Mouse (Mus musculus) retina, adult 2 months (tissue): ENCODE data around the gene Itpk1.

Experiments
- DNase-seq: peaks from one replicate; pipeline ENCODE4 v3.0.0-alpha.2; 2012; ENCODE audit warnings: low read depth, low spot score

Itpk1 gene

GRCm38 (mm10) chr12:102593699-102594098 lies 111.0 kb downstream of the Itpk1 start:
- DNase-seq, result no peak

DNA sequence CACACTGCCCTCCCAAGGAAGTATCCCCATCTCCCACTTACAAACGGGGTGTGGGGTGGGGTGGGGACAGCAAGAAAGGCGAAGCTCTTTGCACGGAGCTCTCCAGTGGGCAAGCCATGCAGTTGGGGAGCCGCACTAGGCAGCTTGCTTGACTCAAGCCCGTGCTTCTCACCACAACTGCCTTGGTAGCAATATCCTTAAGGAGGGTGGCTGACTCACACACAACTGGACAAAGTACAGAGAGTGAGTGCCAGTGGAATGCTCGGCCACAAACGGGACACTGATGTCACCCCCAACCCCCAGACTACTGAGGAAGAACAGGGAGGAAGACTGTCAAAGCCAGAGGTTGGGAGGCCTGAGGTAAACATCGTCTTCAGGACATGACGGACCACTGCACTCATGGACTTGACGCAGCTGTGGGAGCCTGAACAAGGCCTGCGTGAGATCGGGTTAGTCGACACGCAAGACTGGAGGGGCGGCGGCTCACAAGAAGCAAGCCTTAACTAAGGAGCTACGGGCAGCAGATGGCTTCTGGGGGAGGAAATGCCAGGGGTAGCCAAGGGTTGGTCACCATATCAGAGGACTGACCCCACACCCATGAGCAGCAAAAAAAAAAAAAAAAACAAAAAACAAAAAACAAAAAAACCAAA lies 113.9 kb downstream of the Itpk1 start:
- DNase-seq, result no peak

GRCm38 (mm10) chr12:102587106-102587505 lies 117.6 kb downstream of the Itpk1 start:
- DNase-seq, result no peak

DNA sequence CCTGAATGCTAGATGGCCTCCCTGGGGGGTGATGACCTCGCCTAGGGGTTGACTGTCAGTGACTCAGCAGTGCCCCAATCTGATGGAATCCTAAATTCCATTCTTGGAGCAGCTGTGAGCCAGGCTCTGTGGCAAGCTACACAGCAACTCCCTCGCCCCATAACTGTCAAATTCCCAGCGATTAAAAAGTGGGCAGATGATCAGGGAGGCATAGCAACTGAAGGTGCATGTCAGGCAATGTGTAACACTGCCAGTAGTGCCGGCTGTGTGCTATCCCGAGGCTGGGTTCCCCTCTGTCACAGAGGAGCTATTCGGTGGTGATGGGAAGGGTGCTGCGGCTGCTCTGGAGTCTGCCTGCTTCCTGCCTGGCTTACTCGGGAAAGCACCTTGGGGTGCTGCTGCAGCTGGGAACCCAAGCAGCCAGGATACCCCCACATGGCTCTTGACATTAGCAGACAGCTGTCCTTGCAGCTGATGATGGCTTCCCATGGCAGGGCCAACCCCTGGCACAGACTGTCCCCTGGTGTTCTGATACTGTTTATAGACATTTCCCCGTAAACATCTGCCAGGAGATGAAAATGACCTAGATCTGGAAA lies 118.3 kb downstream of the Itpk1 start:
- DNase-seq, result no peak

DNA sequence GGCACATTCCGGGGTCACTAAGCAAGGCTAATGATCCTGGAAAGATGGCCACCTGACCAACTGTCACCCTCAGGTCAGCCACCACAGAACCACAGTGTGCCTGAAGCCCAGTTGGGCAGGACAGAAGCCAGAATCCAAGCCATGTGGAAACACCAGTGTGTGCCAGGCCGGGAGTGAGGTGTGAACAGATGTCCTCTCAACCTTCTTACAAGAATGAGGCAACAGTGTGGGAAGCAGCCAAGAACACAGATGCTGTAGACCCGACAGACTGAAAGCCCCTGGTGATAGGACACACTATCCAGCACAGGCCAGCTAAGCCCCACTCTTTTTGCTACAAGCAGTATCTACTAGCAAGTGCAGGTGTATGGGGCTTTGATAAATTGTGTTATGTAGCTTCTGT lies 119.3 kb downstream of the Itpk1 start:
- no peak for DNase-seq

- DNase-seq, result no peak
Measured at GRCm38 (mm10) chr12:102582441-102582840, 122.3 kb downstream of the Itpk1 start.

GRCm38 (mm10) chr12:102581579-102582196 lies 123.0 kb downstream of the Itpk1 start:
- DNase-seq, result no peak

DNA sequence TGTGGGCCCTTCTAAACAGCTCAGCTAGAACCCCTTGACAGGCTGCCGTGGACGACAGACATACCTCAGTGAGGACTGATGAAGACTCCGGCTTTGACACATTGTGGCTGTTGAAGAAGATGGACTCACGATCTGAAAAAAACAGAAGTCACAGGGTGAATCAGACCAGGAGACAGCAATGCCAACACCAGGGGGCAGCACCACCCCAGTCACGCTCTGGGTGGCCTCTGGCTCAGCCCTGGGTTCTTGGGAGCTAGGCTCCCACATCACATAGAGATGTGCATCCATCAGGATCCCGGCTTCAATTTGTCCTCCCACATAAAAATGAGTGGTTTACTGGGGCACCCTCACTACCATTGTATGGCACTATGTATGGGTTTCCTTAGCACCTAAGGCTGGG lies 125.7 kb downstream of the Itpk1 start:
- peak; percentile 54 for DNase-seq

DNA sequence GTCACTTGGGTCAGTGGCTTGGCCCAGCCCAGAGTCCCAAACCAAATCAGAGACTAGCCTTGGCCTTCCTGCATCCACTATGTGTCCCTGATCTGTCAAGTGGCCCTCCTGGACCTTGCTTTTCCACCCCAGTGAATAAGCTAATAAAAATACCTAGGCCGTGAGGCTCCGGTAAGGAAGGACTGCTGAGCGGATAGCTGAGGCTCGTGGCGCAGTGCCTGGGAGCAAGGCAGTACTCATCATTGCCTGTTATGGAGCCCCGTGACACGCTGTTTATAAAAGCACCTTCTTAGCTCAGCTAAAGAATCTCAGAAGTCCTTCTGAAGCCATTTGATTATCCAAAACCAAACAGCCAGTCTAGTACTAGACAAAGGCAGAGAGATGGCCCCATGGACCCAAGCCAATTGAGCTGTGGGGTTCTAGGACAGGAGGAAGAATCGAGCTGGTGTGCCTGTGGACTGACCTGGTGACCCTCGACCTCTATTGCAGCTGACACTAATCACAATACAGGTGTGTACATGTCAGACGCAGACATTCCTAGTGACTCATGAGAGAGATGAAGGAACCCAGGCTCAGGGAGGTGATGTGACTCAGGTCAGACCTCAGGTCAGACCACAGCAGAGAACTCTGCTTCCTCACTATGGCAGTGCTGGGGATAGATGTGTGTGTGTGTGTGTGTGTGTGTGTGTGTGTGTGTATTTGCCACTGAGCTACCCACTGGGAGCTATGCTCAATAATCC lies 127.9 kb downstream of the Itpk1 start:
- no peak for DNase-seq

GRCm38 (mm10) chr12:102575541-102576329 lies 129.0 kb downstream of the Itpk1 start:
- no peak for DNase-seq

DNA sequence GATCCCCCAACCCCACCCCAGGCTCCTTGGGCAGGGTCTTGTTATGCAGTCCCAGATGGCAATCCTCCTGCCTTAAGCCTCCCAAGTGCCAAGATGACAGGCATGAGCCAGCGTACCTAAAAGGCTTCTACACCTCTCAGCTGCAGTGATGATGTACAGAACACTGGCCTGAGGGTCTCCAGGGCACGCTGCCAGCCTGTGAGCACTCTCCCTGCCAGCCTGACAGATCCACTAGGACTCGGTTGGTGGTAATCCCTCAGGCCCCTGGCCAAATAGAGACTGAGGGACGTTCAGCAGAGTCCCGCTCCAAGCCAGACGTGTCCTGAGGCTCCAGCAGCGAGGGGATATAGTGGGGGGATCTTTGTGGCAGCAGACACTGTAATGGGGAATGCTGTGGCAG lies 131.7 kb downstream of the Itpk1 start:
- DNase-seq, result no peak

- no peak for DNase-seq
Measured at GRCm38 (mm10) chr12:102571666-102572065, 133.1 kb downstream of the Itpk1 start.

DNA sequence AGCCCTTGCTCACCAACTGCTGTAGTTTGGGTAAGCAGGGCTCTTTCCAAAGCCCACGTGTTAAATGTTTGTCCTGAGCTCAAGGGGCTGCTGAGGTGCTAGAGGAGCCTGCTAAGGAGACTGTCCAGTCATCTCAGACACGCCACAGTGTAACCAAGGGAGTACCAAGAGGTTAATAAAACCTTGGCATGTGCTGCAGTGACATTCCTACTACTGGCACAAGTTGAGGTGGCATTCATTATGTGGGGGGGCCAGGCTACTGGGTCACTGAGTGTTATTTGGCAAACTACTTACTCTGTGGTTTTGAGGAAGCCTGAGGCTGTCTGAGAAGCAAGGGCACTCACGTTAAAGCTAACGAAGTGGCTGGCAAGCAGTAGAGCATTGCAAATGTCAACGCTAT lies 134.0 kb downstream of the Itpk1 start:
- DNase-seq, result no peak

- DNase-seq, result no peak
Measured at GRCm38 (mm10) chr12:102570111-102570510, 134.6 kb downstream of the Itpk1 start.

- DNase-seq, result no peak
Measured at GRCm38 (mm10) chr12:102568219-102568618, 136.5 kb downstream of the Itpk1 start.

DNA sequence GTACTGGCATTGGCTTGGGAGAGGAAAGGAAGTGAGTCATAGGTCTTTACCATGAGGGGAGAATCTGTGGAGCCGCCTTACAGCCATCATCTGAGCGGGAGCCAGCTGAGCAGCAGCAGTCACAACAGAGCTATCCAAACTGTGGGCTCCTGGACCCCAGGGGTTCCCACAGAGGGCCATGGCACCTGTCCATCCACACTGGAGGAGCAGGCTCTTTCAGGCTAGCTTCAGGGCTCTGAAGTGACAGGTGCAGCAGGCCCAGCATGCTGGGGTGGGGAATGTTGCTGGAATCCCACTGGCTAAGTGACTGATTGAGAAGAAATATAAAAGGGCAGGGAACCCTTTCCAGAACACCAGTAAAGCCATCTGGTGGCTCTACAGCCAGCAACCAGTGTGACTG lies 137.8 kb downstream of the Itpk1 start:
- no peak for DNase-seq

DNA sequence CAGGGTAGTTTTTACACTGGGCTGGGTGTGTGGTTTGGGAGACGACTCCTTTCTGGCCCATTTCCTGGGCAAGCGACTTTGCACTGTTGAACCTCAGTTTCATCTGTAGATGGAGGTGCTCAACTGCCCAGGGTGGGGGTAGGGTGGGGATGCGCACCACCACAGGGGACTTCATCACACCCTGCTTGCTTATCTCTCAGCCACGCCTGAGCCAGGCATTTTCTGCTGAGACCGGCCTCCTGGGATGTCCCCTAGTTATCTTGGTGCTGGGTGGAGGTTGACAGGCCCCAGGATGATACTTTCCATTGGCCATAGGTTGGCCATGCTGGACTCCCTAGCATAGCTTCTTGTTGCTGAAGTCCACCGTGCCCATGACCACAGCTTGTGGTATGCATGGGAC lies 139.6 kb downstream of the Itpk1 start:
- DNase-seq, result no peak

GRCm38 (mm10) chr12:102557372-102557771 lies 147.4 kb downstream of the Itpk1 start:
- DNase-seq, result no peak

DNA sequence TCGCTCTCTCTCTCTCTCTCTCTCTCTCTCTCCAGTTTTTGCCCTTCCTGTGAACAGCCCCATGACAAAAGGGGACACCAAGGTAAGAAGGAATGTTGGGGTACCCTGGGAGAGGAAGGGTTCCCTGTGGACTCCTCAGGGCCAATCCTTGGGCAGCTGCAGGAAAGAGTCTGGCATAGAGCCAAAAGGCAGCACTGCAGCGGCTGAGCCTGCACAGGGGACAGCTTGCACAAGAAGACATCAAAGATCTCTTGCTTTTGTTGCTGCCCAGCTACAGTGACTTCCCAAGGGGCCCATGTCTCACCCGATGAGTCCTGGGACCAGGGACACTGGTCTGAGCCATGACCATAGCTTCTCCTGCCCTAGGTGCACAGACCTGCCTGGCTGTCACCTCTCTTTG lies 148.9 kb downstream of the Itpk1 start:
- no peak for DNase-seq

GRCm38 (mm10) chr12:102554721-102555516 lies 149.8 kb downstream of the Itpk1 start, which contains the start of gene Chga:
Gene Chga (plus strand): TSS chr12:102554969.
- peak; percentile 68 for DNase-seq
